Mouse (Mus musculus) embryonic facial prominence, embryonic 12.5 days (tissue): Measurements from ENCODE around the gene Gm45140. TPM values are rescaled to one million over a fixed set of nuclear protein-coding genes. Genes with fewer than 3 reads are reported as not detected.

Experiments used
- ATAC-seq: fragments of 200-750 bp; cut with Nextera tagmentation; 2 replicates; pipeline ENCODE4 v1.8.0; 2017; ENCODE audit not compliant: insufficient number of reproducible peaks, insufficient read depth, low FRiP score, low TSS enrichment
- H3K27ac ChIP-seq: fragments of 300-500 bp; sonication (generic); 2 replicates; pipeline ENCODE4 v1.5.1; 2016; ENCODE audit warnings: mild to moderate bottlenecking
- H3K27me3 ChIP-seq: fragments of 300-500 bp; sonication (generic); 2 replicates; pipeline ENCODE4 v1.6.1; 2016; ENCODE audit warnings: mild to moderate bottlenecking, moderate library complexity
- H3K36me3 ChIP-seq: fragments of 300-500 bp; sonication (generic); 2 replicates; pipeline ENCODE4 v1.6.1; 2016; ENCODE audit warnings: mild to moderate bottlenecking
- H3K4me1 ChIP-seq: fragments of 300-500 bp; sonication (generic); 2 replicates; pipeline ENCODE4 v1.6.1; 2016
- H3K4me2 ChIP-seq: fragments of 300-500 bp; sonication (generic); replicated peaks from 2 replicates; pipeline ENCODE4 v1.6.1; 2016; ENCODE audit warnings: mild to moderate bottlenecking, moderate library complexity
- H3K4me3 ChIP-seq: fragments of 300-500 bp; sonication (generic); 2 replicates; pipeline ENCODE4 v1.5.1; 2016; ENCODE audit warnings: mild to moderate bottlenecking
- H3K9ac ChIP-seq: fragments of 300-500 bp; sonication (generic); 2 replicates; pipeline ENCODE4 v1.6.1; 2016; ENCODE audit warnings: mild to moderate bottlenecking, moderate library complexity
- H3K9me3 ChIP-seq: fragments of 300-500 bp; sonication (generic); 2 replicates; pipeline ENCODE4 v1.6.1; 2016; ENCODE audit warnings: mild to moderate bottlenecking, moderate library complexity
- WGBS: fragments of 180-500 bp; shearing (Covaris S2); methylation state at CpG from one replicate; pipeline ENCODE4 v1.1.7; 2016; 5-methylcytosine and 5-hydroxymethylcytosine counted together
- polyA plus RNA-seq: library from polyadenylated mRNA; unstranded; fragments of >200 nt; fragmentation: Nextera tagmentation; extraction: Ambion mirVana; gene quantifications from 2 replicates; pipeline ENCODE4 v1.2.1, GENCODE M21; 2016

Gm45140 gene
- polyA plus RNA-seq, 1 experiment from 2014 or later, result 4.2 TPM

GRCm38 (mm10) chr6:87763376-87764280 is 72.0 kb downstream of the Gm45140 start:
- Histone ChIP-seq H3K9me3 (no peaks in the 10 kb centered on the region), H3K27me3 (no peaks in the 10 kb centered on the region), H3K36me3 (no peaks in the 10 kb centered on the region), H3K4me3 (no peak overlapping the region), H3K4me2 (no peak overlapping the region), H3K9ac (no peak overlapping the region), H3K4me1 (no peaks in the 10 kb centered on the region), H3K27ac (no peak overlapping the region)
- no peak for ATAC-seq
- 60% methylated on average over 4 of the region's 4 CpGs for WGBS

- Histone ChIP-seq H3K27me3 (no peaks in the 10 kb centered on the region), H3K4me2 (no peak overlapping the region), H3K36me3 (no peaks in the 10 kb centered on the region), H3K9me3 (no peaks in the 10 kb centered on the region), H3K4me1 (no peaks in the 10 kb centered on the region), H3K27ac (no peak overlapping the region), H3K4me3 (no peak overlapping the region), H3K9ac (no peak overlapping the region)
- no peak for ATAC-seq
- 85% methylated on average over 5 of the region's 5 CpGs for WGBS
Measured at GRCm38 (mm10) chr6:87762161-87762560, 73.4 kb downstream of the Gm45140 start.

GRCm38 (mm10) chr6:87759850-87760249 is 75.7 kb downstream of the Gm45140 start:
- no peak for ATAC-seq
- Histone ChIP-seq H3K27ac (no peak overlapping the region), H3K4me2 (no peak overlapping the region), H3K4me3 (no peak overlapping the region), H3K36me3 (no peaks in the 10 kb centered on the region), H3K9ac (no peak overlapping the region), H3K27me3 (no peaks in the 10 kb centered on the region), H3K4me1 (no peaks in the 10 kb centered on the region), H3K9me3 (no peaks in the 10 kb centered on the region)
- WGBS, result 71% methylated on average over 3 of the region's 3 CpGs

GRCm38 (mm10) chr6:87759404-87759803 is 76.2 kb downstream of the Gm45140 start:
- no peak for ATAC-seq
- H3K4me1 ChIP-seq, result no peaks in the 10 kb centered on the region
- H3K27ac ChIP-seq, result no peak overlapping the region
- no peak overlapping the region for H3K4me2 ChIP-seq
- no peak overlapping the region for H3K4me3 ChIP-seq
- H3K9ac ChIP-seq, result no peak overlapping the region
- no peaks in the 10 kb centered on the region for H3K27me3 ChIP-seq
- WGBS, result 63% methylated on average over 3 of the region's 3 CpGs
- no peaks in the 10 kb centered on the region for H3K9me3 ChIP-seq
- no peaks in the 10 kb centered on the region for H3K36me3 ChIP-seq

GRCm38 (mm10) chr6:87756896-87757295 is 78.7 kb downstream of the Gm45140 start:
- H3K27me3 ChIP-seq, result no peaks in the 10 kb centered on the region
- no peak overlapping the region for H3K4me3 ChIP-seq
- H3K27ac ChIP-seq, result no peak overlapping the region
- H3K9ac ChIP-seq, result no peak overlapping the region
- 87% methylated on average over 8 of the region's 8 CpGs for WGBS
- no peaks in the 10 kb centered on the region for H3K36me3 ChIP-seq
- no peak for ATAC-seq
- H3K9me3 ChIP-seq, result no peaks in the 10 kb centered on the region
- H3K4me1 ChIP-seq, result 0 out of 2 replicates have a peak, but pooled peaks cover 4% of the 10 kb centered on the region
- H3K4me2 ChIP-seq, result no peak overlapping the region

- Histone ChIP-seq H3K4me1 (0 out of 2 replicates have a peak, but pooled peaks cover 4% of the 10 kb centered on the region), H3K27me3 (no peaks in the 10 kb centered on the region), H3K36me3 (no peaks in the 10 kb centered on the region), H3K9ac (no peak overlapping the region), H3K4me3 (no peak overlapping the region), H3K27ac (no peak overlapping the region), H3K4me2 (no peak overlapping the region), H3K9me3 (no peaks in the 10 kb centered on the region)
- no peak for ATAC-seq
- 86% methylated on average over 4 of the region's 4 CpGs for WGBS
Measured at GRCm38 (mm10) chr6:87755196-87755595, 80.4 kb downstream of the Gm45140 start.

- Histone ChIP-seq H3K27me3 (no peaks in the 10 kb centered on the region), H3K36me3 (no peaks in the 10 kb centered on the region), H3K9me3 (no peaks in the 10 kb centered on the region), H3K4me1 (0 out of 2 replicates have a peak, but pooled peaks cover 4% of the 10 kb centered on the region), H3K27ac (no peak overlapping the region), H3K4me3 (no peak overlapping the region), H3K4me2 (no peak overlapping the region), H3K9ac (no peak overlapping the region)
- ATAC-seq, result no peak
- 83% methylated on average over 6 of the region's 6 CpGs for WGBS
Measured at GRCm38 (mm10) chr6:87751574-87751973, 84.0 kb downstream of the Gm45140 start.

GRCm38 (mm10) chr6:87750184-87750910 is 85.2 kb downstream of the Gm45140 start:
- 85% methylated on average over 8 of the region's 8 CpGs for WGBS
- Histone ChIP-seq H3K9ac (no peak overlapping the region), H3K27ac (no peak overlapping the region), H3K4me3 (no peak overlapping the region), H3K4me1 (0 out of 2 replicates have a peak, but pooled peaks cover 4% of the 10 kb centered on the region), H3K36me3 (no peaks in the 10 kb centered on the region), H3K27me3 (no peaks in the 10 kb centered on the region), H3K9me3 (no peaks in the 10 kb centered on the region), H3K4me2 (no peak overlapping the region)
- no peak; the same call in 1 of the 2 replicates for ATAC-seq

GRCm38 (mm10) chr6:87748531-87748930 is 87.1 kb downstream of the Gm45140 start:
- no peak overlapping the region for H3K4me2 ChIP-seq
- H3K9ac ChIP-seq, result no peak overlapping the region
- 80% methylated on average over 6 of the region's 6 CpGs for WGBS
- no peaks in the 10 kb centered on the region for H3K27me3 ChIP-seq
- ATAC-seq, result no peak
- no peak overlapping the region for H3K27ac ChIP-seq
- no peaks in the 10 kb centered on the region for H3K36me3 ChIP-seq
- no peak overlapping the region for H3K4me3 ChIP-seq
- H3K9me3 ChIP-seq, result no peaks in the 10 kb centered on the region
- H3K4me1 ChIP-seq, result no peaks in the 10 kb centered on the region

GRCm38 (mm10) chr6:87748078-87748477 is 87.5 kb downstream of the Gm45140 start:
- Histone ChIP-seq H3K27ac (no peak overlapping the region), H3K4me1 (no peaks in the 10 kb centered on the region), H3K27me3 (no peaks in the 10 kb centered on the region), H3K36me3 (no peaks in the 10 kb centered on the region), H3K4me3 (no peak overlapping the region), H3K4me2 (no peak overlapping the region), H3K9ac (no peak overlapping the region), H3K9me3 (no peaks in the 10 kb centered on the region)
- no peak for ATAC-seq
- 85% methylated on average over 2 of the region's 2 CpGs for WGBS

GRCm38 (mm10) chr6:87746849-87747248 is 88.7 kb downstream of the Gm45140 start:
- WGBS, result 57% methylated on average over 2 of the region's 2 CpGs
- no peaks in the 10 kb centered on the region for H3K9me3 ChIP-seq
- H3K36me3 ChIP-seq, result no peaks in the 10 kb centered on the region
- H3K27ac ChIP-seq, result no peak overlapping the region
- no peaks in the 10 kb centered on the region for H3K4me1 ChIP-seq
- no peak overlapping the region for H3K9ac ChIP-seq
- no peaks in the 10 kb centered on the region for H3K27me3 ChIP-seq
- no peak overlapping the region for H3K4me3 ChIP-seq
- ATAC-seq, result no peak
- H3K4me2 ChIP-seq, result no peak overlapping the region

- H3K27me3 ChIP-seq, result no peaks in the 10 kb centered on the region
- H3K36me3 ChIP-seq, result no peaks in the 10 kb centered on the region
- no peak overlapping the region for H3K4me2 ChIP-seq
- H3K9ac ChIP-seq, result no peak overlapping the region
- 64% methylated on average over 3 of the region's 3 CpGs for WGBS
- no peaks in the 10 kb centered on the region for H3K4me1 ChIP-seq
- ATAC-seq, result no peak
- H3K9me3 ChIP-seq, result no peaks in the 10 kb centered on the region
- no peak overlapping the region for H3K27ac ChIP-seq
- no peak overlapping the region for H3K4me3 ChIP-seq
Measured at GRCm38 (mm10) chr6:87746059-87746458, 89.5 kb downstream of the Gm45140 start.
